Mouse (Mus musculus) stomach, embryonic 16.5 days (tissue): Measurements from ENCODE around the gene Megf8. TPM values are rescaled to one million over a fixed set of nuclear protein-coding genes. Genes with fewer than 3 reads are reported as not detected.
A peak's percentile ranks its signal among the peaks of the same experiment; 100 is the strongest.

Source experiments
- ATAC-seq: fragments of 200-750 bp; cut with Nextera tagmentation; 2 replicates; pipeline ENCODE4 v1.8.0; 2017; ENCODE audit warnings: moderate number of reproducible peaks, moderate TSS enrichment; ENCODE audit not compliant: insufficient read depth, low FRiP score
- H3K27ac ChIP-seq: fragments of 300-500 bp; sonication (generic); 2 replicates; pipeline ENCODE4 v1.5.1; 2014; ENCODE audit warnings: low read length
- H3K27me3 ChIP-seq: fragments of 300-500 bp; sonication (generic); 2 replicates; pipeline ENCODE4 v1.6.1; 2014; ENCODE audit warnings: low read length, control low read depth, mixed read lengths; ENCODE audit not compliant: control insufficient read depth, insufficient read depth
- H3K36me3 ChIP-seq: fragments of 300-500 bp; sonication (generic); 2 replicates; pipeline ENCODE4 v1.6.1; 2014; ENCODE audit warnings: low read length; ENCODE audit not compliant: control insufficient read depth, insufficient read depth
- H3K4me1 ChIP-seq: fragments of 300-500 bp; sonication (generic); 2 replicates; pipeline ENCODE4 v1.6.1; 2014; ENCODE audit warnings: low read length, control low read depth, mixed read lengths; ENCODE audit not compliant: control insufficient read depth, insufficient read depth
- H3K4me2 ChIP-seq: fragments of 300-500 bp; sonication (generic); 2 replicates; pipeline ENCODE4 v1.6.1; 2014; ENCODE audit warnings: low read depth, low read length, mixed read lengths
- H3K4me3 ChIP-seq: fragments of 300-500 bp; sonication (generic); replicated peaks from 2 replicates; pipeline ENCODE4 v1.5.1; 2014; ENCODE audit warnings: mild to moderate bottlenecking, low read length
- H3K9ac ChIP-seq: fragments of 300-500 bp; sonication (generic); 2 replicates; pipeline ENCODE4 v1.6.1; 2014; ENCODE audit warnings: low read length
- H3K9me3 ChIP-seq: fragments of 300-500 bp; sonication (generic); replicated peaks from 2 replicates; pipeline ENCODE4 v1.6.1; 2016; ENCODE audit warnings: low read length, control low read depth; ENCODE audit not compliant: control insufficient read depth
- WGBS: fragments of 180-500 bp; shearing (Covaris S2); extraction: QIAGEN DNeasy Blood & Tissue Kit; methylation state at CpG from one replicate; pipeline ENCODE4 v1.1.7; 2014; 5-methylcytosine and 5-hydroxymethylcytosine counted together
- polyA plus RNA-seq: library from polyadenylated mRNA; unstranded; fragments of >200 nt; fragmentation: Nextera tagmentation; extraction: Ambion mirVana; gene quantifications from 2 replicates; pipeline ENCODE4 v1.2.1, GENCODE M21; 2015

Megf8 gene
- polyA plus RNA-seq, 1 experiment from 2014 or later, result 10.7 TPM

- H3K27ac ChIP-seq, result no peak overlapping the region
- peaks cover 40% of the 10 kb centered on the region for H3K4me1 ChIP-seq
- H3K27me3 ChIP-seq, result no peaks in the 10 kb centered on the region
- peak overlapping the region; percentile 83 for H3K4me2 ChIP-seq
- no peak overlapping the region for H3K4me3 ChIP-seq
- H3K36me3 ChIP-seq, result peaks cover 37% of the 10 kb centered on the region
- peak overlapping the region; percentile 88; the same call in 1 of the 2 replicates for H3K9ac ChIP-seq
- 64% methylated on average over 5 of the region's 5 CpGs for WGBS
- no peaks in the 10 kb centered on the region for H3K9me3 ChIP-seq
- ATAC-seq, result no peak
Observed at GRCm38 (mm10) chr7:25284766-25285165, 32.2 kb upstream of the Megf8 start.

- no peak overlapping the region for H3K27ac ChIP-seq
- H3K9me3 ChIP-seq, result no peaks in the 10 kb centered on the region
- H3K4me1 ChIP-seq, result peaks cover 35% of the 10 kb centered on the region
- no peak for ATAC-seq
- H3K36me3 ChIP-seq, result peaks cover 45% of the 10 kb centered on the region
- H3K4me3 ChIP-seq, result no peak overlapping the region
- no peak overlapping the region for H3K9ac ChIP-seq
- no peaks in the 10 kb centered on the region for H3K27me3 ChIP-seq
- no peak overlapping the region for H3K4me2 ChIP-seq
- 90% methylated on average over 20 of the region's 20 CpGs for WGBS
Observed at GRCm38 (mm10) chr7:25285511-25286238, 31.3 kb upstream of the Megf8 start.

- Histone ChIP-seq H3K27me3 (no peaks in the 10 kb centered on the region), H3K4me1 (peaks cover 34% of the 10 kb centered on the region), H3K4me3 (no peak overlapping the region), H3K27ac (no peak overlapping the region), H3K9ac (no peak overlapping the region), H3K4me2 (no peak overlapping the region), H3K9me3 (no peaks in the 10 kb centered on the region), H3K36me3 (peaks cover 50% of the 10 kb centered on the region)
- no peak for ATAC-seq
- WGBS, result 78% methylated on average over 8 of the region's 8 CpGs
Observed at GRCm38 (mm10) chr7:25286989-25287388, 30.0 kb upstream of the Megf8 start.

GRCm38 (mm10) chr7:25288011-25288410 is 29.0 kb upstream of the Megf8 start:
- Histone ChIP-seq H3K9ac (no peak overlapping the region), H3K4me1 (peaks cover 34% of the 10 kb centered on the region), H3K27me3 (no peaks in the 10 kb centered on the region), H3K4me2 (no peak overlapping the region), H3K9me3 (no peaks in the 10 kb centered on the region), H3K27ac (no peak overlapping the region), H3K36me3 (peaks cover 57% of the 10 kb centered on the region), H3K4me3 (no peak overlapping the region)
- no peak for ATAC-seq
- WGBS, result 88% methylated on average over 12 of the region's 12 CpGs

- WGBS, result 91% methylated on average over 3 of the region's 3 CpGs
- H3K9ac ChIP-seq, result no peak overlapping the region
- H3K4me1 ChIP-seq, result peaks cover 27% of the 10 kb centered on the region
- no peaks in the 10 kb centered on the region for H3K9me3 ChIP-seq
- no peak overlapping the region for H3K4me2 ChIP-seq
- ATAC-seq, result no peak
- peaks cover 59% of the 10 kb centered on the region for H3K36me3 ChIP-seq
- H3K4me3 ChIP-seq, result no peak overlapping the region
- H3K27ac ChIP-seq, result no peak overlapping the region
- no peaks in the 10 kb centered on the region for H3K27me3 ChIP-seq
Observed at GRCm38 (mm10) chr7:25288721-25289120, 28.2 kb upstream of the Megf8 start.

GRCm38 (mm10) chr7:25289925-25290324 is 27.0 kb upstream of the Megf8 start:
- Histone ChIP-seq H3K4me3 (no peak overlapping the region), H3K27me3 (no peaks in the 10 kb centered on the region), H3K4me1 (peaks cover 15% of the 10 kb centered on the region), H3K4me2 (no peak overlapping the region), H3K9me3 (no peaks in the 10 kb centered on the region), H3K9ac (no peak overlapping the region), H3K27ac (no peak overlapping the region), H3K36me3 (peaks cover 59% of the 10 kb centered on the region)
- ATAC-seq, result no peak
- 96% methylated on average over 3 of the region's 3 CpGs for WGBS

- Histone ChIP-seq H3K27ac (no peak overlapping the region), H3K4me2 (no peak overlapping the region), H3K9ac (no peak overlapping the region), H3K9me3 (no peaks in the 10 kb centered on the region), H3K27me3 (no peaks in the 10 kb centered on the region), H3K36me3 (peaks cover 54% of the 10 kb centered on the region), H3K4me3 (no peak overlapping the region), H3K4me1 (peaks cover 13% of the 10 kb centered on the region; the same call in 1 of the 2 replicates)
- 0 out of 2 replicates have a peak, but pooled peaks have one; percentile 1 for ATAC-seq
- WGBS, result 72% methylated on average over 1 of the region's 1 CpGs
Observed at GRCm38 (mm10) chr7:25290463-25290862, 26.5 kb upstream of the Megf8 start.

GRCm38 (mm10) chr7:25290911-25291310 is 26.1 kb upstream of the Megf8 start:
- no peaks in the 10 kb centered on the region for H3K9me3 ChIP-seq
- H3K4me1 ChIP-seq, result peaks cover 13% of the 10 kb centered on the region; the same call in 1 of the 2 replicates
- peaks cover 51% of the 10 kb centered on the region for H3K36me3 ChIP-seq
- H3K27ac ChIP-seq, result no peak overlapping the region
- WGBS, result 74% methylated on average over 2 of the region's 2 CpGs
- no peaks in the 10 kb centered on the region for H3K27me3 ChIP-seq
- no peak overlapping the region for H3K4me3 ChIP-seq
- peak; percentile 27; the same call in 1 of the 2 replicates for ATAC-seq
- no peak overlapping the region for H3K4me2 ChIP-seq
- H3K9ac ChIP-seq, result no peak overlapping the region

- Histone ChIP-seq H3K27me3 (no peaks in the 10 kb centered on the region), H3K4me2 (no peak overlapping the region), H3K27ac (no peak overlapping the region), H3K36me3 (peaks cover 47% of the 10 kb centered on the region), H3K9me3 (no peaks in the 10 kb centered on the region), H3K4me3 (no peak overlapping the region), H3K9ac (no peak overlapping the region), H3K4me1 (peaks cover 18% of the 10 kb centered on the region)
- ATAC-seq, result no peak
- WGBS, result 44% methylated on average over 7 of the region's 7 CpGs
Observed at GRCm38 (mm10) chr7:25292107-25292506, 24.9 kb upstream of the Megf8 start.
